Mouse (Mus musculus) ovary, adult 10 weeks (tissue): Measurements from ENCODE around the gene Rps10. TPM values are rescaled to one million over a fixed set of nuclear protein-coding genes. Genes with fewer than 3 reads are reported as not detected.

Experiments used
- polyA plus RNA-seq: library from polyadenylated mRNA; stranded (reverse); fragments of 350-450 nt; fragmentation: Illumina TruSeq; extraction: RNeasy Lipid Tissue Mini Kit (QIAGEN cat#74804); gene quantifications from one replicate; pipeline ENCODE4 v1.2.3, GENCODE M21; 2014

Rps10 gene
- polyA plus RNA-seq: 50.7 TPM

GRCm38 (mm10) chr17:27636132-27637020 is at the start of gene Rps10:
TSS of gene Rps10 (minus strand) at chr17:27636669.

GRCm38 (mm10) chr17:27655089-27656010 is 18.9 kb upstream of the Rps10 start, which contains the start of gene Pacsin1:
TSS of gene Pacsin1 (plus strand) at chr17:27655509.

GRCm38 (mm10) chr17:27634871-27635574 is 1.4 kb downstream of the Rps10 start, which contains the start of gene RPS10-NUDT3:
TSS of gene RPS10-NUDT3 (minus strand) at chr17:27635222.

GRCm38 (mm10) chr17:27623360-27624326 is 12.8 kb downstream of the Rps10 start, which contains the start of gene Nudt3:
TSS of gene Nudt3 (minus strand) at chr17:27623495.

Other genes with a start within 250 kb of the Rps10 start
- not detected for gene Grm4, start 115.3 kb downstream of the Rps10 start, polyA plus RNA-seq
- 4.3 TPM for gene Hmga1, start 80.2 kb downstream of the Rps10 start, polyA plus RNA-seq
- gene AI413582, start 70.9 kb downstream of the Rps10 start, polyA plus RNA-seq: not detected
- gene Nudt3, start 13.2 kb downstream of the Rps10 start, polyA plus RNA-seq: 24.2 TPM
- gene RPS10-NUDT3, start 1.4 kb downstream of the Rps10 start, polyA plus RNA-seq: not detected
- gene Pacsin1, start 18.8 kb upstream of the Rps10 start, polyA plus RNA-seq: not detected
- not detected for gene Spdef, start 92.3 kb upstream of the Rps10 start, polyA plus RNA-seq
- gene D17Wsu92e, start 184.0 kb upstream of the Rps10 start, polyA plus RNA-seq: 58.9 TPM
- 68.4 TPM for gene Snrpc, start 201.5 kb upstream of the Rps10 start, polyA plus RNA-seq
- 5.0 TPM for gene Uhrf1bp1, start 219.8 kb upstream of the Rps10 start, polyA plus RNA-seq